Comparison of ENCODE assay signal across 20 mouse cellular contexts in the genomic region with DNA sequence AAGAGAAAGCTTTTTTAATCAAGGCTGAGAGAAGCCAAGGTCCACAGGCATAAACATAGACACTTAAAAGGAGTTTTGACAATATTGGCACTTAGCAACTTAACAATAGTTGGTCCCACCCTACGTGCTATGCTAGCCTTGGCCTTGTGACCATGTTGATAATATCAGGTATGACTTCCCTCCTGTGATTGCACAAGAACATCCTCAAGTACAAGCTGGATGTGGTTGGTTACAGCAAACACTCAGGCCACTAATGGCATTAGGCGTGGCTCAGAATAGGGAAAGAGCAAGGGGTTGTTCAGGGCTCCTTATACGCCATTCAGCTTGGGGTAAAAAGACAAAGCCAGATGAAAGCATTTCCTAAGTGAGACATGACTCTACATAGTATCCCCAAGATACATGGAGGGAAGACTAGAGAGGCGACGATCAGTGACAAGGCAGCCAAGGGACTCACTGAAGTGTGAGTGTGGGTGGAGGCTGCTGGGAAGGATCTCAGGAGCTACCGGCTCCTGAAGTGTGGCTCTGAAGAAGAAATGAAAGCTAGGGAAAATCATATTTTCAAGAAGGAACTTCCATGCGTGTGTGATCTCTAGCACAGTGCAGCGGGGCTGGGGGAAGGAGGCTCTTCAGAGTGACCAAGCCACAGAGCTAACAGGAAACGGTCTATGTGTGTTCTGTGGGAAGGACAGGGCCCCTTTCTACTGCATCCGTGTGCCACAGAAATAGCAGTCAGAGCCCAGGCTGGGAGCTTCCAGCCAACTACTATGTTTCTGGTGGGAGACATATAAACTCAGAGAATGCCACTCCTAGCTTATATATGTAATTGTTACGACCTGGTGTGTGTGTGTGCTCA. TPM values are rescaled to one million over a fixed set of nuclear protein-coding genes. Genes with fewer than 3 reads are reported as not detected.
DNase-seq lines count a peak whose midpoint lies in the region; ATAC-seq and TF ChIP-seq lines count a peak whose summit lies in the region.
"Had no signal": no experiment of that assay in that cellular context is flagged by ENCODE, and none has a peak within 500 bp of the region (broad histone marks: within the 10 kb centered on the region; RNA-seq: fewer than 3 reads in every experiment).

No protein-coding gene starts in this region.

- no peaks in the 10 kb centered on the region for H3K27me3 ChIP-seq in megakaryocyte, embryonic 14.5 days (replicated peaks)
- H3K27me3 ChIP-seq in forebrain, embryonic 15.5 days: no peaks in the 10 kb centered on the region
- no peaks in the 10 kb centered on the region for H3K27me3 ChIP-seq in hindbrain, embryonic 12.5 days
- H3K27me3 ChIP-seq: heart, embryonic 15.5 days had no signal

- 50% methylated on average over 11 of the region's 11 CpGs for WGBS in lung, adult 2 months
- WGBS in forebrain, embryonic 15.5 days: 88% methylated on average over 11 of the region's 11 CpGs
- 91% methylated on average over 11 of the region's 11 CpGs for WGBS in hindbrain, embryonic 12.5 days

- no peak overlapping the region for H3K9ac ChIP-seq in forebrain, embryonic 15.5 days (replicated peaks)
- H3K9ac ChIP-seq in hindbrain, embryonic 12.5 days: no peak overlapping the region
- H3K9ac ChIP-seq: heart, embryonic 15.5 days; lung, embryonic 14.5 days had no signal

- ATAC-seq in granulocyte monocyte progenitor cell, adult 5-6 weeks (replicated peaks; ENCODE audit: poor library complexity, severe bottlenecking): peak; percentile 89
- no peak for ATAC-seq in forebrain, embryonic 15.5 days (replicated peaks)
- ATAC-seq in hindbrain, embryonic 12.5 days (ENCODE audit: low FRiP score): no peak
- ATAC-seq: activated CD4-positive, CD25-positive, alpha-beta regulatory T cell, adult 4 months; hindbrain, embryonic 16.5 days; midbrain, embryonic 16.5 days had no signal

- TF ChIP-seq CTCF in lung, adult 2 months (IDR thresholded peaks at IDR 0.05; ENCODE audit: insufficient read depth, low read length): no peak

- H3K4me1 ChIP-seq in lung, adult 2 months (ENCODE audit: control insufficient read depth, insufficient read depth, low read length): peaks cover 7% of the 10 kb centered on the region
- H3K4me1 ChIP-seq in megakaryocyte, embryonic 14.5 days: peaks cover 48% of the 10 kb centered on the region
- H3K4me1 ChIP-seq in forebrain, embryonic 15.5 days: no peaks in the 10 kb centered on the region
- no peaks in the 10 kb centered on the region for H3K4me1 ChIP-seq in hindbrain, embryonic 12.5 days
- H3K4me1 ChIP-seq: heart, embryonic 15.5 days; limb, embryonic 10.5 days had no signal

- no peak for TF ChIP-seq POLR2A in lung, adult 2 months (IDR thresholded peaks at IDR 0.05; ENCODE audit: borderline replicate concordance, extremely low read depth, low read depth, low read length)

- no peak overlapping the region for H3K27ac ChIP-seq in forebrain, embryonic 15.5 days (replicated peaks)
- H3K27ac ChIP-seq in hindbrain, embryonic 12.5 days: no peak overlapping the region
- H3K27ac ChIP-seq: heart, embryonic 15.5 days; limb, embryonic 10.5 days had no signal

- H3K4me3 ChIP-seq in lung, adult 2 months (replicated peaks; ENCODE audit: extremely low read depth, low read depth, low read length): peak overlapping the region; percentile 24
- H3K4me3 ChIP-seq in megakaryocyte, embryonic 14.5 days (replicated peaks): peak overlapping the region; percentile 81
- H3K4me3 ChIP-seq in forebrain, embryonic 15.5 days: no peak overlapping the region
- H3K4me3 ChIP-seq in hindbrain, embryonic 12.5 days: no peak overlapping the region
- H3K4me3 ChIP-seq: erythroblast, embryonic 14.5 days; heart, embryonic 15.5 days; limb, embryonic 10.5 days had no signal

- H3K9me3 ChIP-seq in megakaryocyte, embryonic 14.5 days: no peaks in the 10 kb centered on the region
- no peaks in the 10 kb centered on the region for H3K9me3 ChIP-seq in forebrain, embryonic 15.5 days
- no peaks in the 10 kb centered on the region for H3K9me3 ChIP-seq in hindbrain, embryonic 12.5 days (replicated peaks)
- H3K9me3 ChIP-seq: heart, embryonic 15.5 days; limb, embryonic 10.5 days had no signal

- no peaks in the 10 kb centered on the region for H3K36me3 ChIP-seq in megakaryocyte, embryonic 14.5 days (replicated peaks; ENCODE audit: low read length)
- H3K36me3 ChIP-seq in forebrain, embryonic 15.5 days: no peaks in the 10 kb centered on the region
- no peaks in the 10 kb centered on the region for H3K36me3 ChIP-seq in hindbrain, embryonic 12.5 days
- H3K36me3 ChIP-seq: heart, embryonic 15.5 days; limb, embryonic 10.5 days had no signal

- no peak overlapping the region for H3K4me2 ChIP-seq in forebrain, embryonic 15.5 days (replicated peaks)
- no peak overlapping the region for H3K4me2 ChIP-seq in hindbrain, embryonic 12.5 days (replicated peaks)
- H3K4me2 ChIP-seq: heart, embryonic 15.5 days; lung, embryonic 14.5 days had no signal

- peak; percentile 38 for DNase-seq in CD4-positive helper T cell, adult 2 months (ENCODE audit: low read depth, low spot score)
- DNase-seq in lung, adult 2 months: peak; percentile 23
- DNase-seq in kidney, adult 18-20 months: no peak
- DNase-seq in heart, adult 8-10 months (ENCODE audit: low spot score): no peak
- DNase-seq: cerebellum, adult 2 months; gastrocnemius, postnatal 36 days; kidney, postnatal 10 days; lung, embryonic 14.5 days; thymus, adult 2 months had no signal

RNA-seq across cellular contexts. Expression of gene Il18rap, which starts 13.4 kb away (rescaled TPM):
- total RNA-seq in granulocyte monocyte progenitor cell, adult 5-6 weeks (2014; fragmentation: Nextera tagmentation): 7.3 and 8.7 TPM in 2 replicates
- 9.0 and 15.9 TPM in 2 replicates for total RNA-seq in granulocyte monocyte progenitor cell, adult 5-6 weeks (2017)
- 1.0 and 1.4 TPM in 2 replicates for polyA plus RNA-seq in lung, adult 2 months (2012; rRNA removed)
- polyA plus RNA-seq in megakaryocyte, embryonic 14.5 days (2012; ENCODE audit: insufficient read depth, low replicate concordance): 0.22 TPM in 1 of 2 replicates, not detected in the other
- polyA plus RNA-seq in forebrain, embryonic 15.5 days (2015; fragmentation: Nextera tagmentation; extraction: Ambion mirVana): 0.10 and 0.19 TPM in 2 replicates
- 0.12 and 0.16 TPM in 2 replicates for polyA plus RNA-seq in hindbrain, embryonic 12.5 days (2016; fragmentation: Nextera tagmentation; extraction: Ambion mirVana)
- total RNA-seq in heart, adult 8-10 months (2022): under 1 TPM in 1 of 4 experiments, not detected in 3; 0.20 TPM
- total RNA-seq: gastrocnemius, postnatal 36 days had no signal

RNA-seq across cellular contexts. Expression of gene Il18r1, which starts 36.4 kb away (rescaled TPM):
- 2.8 TPM in 1 of 2 replicates, not detected in the other for total RNA-seq in granulocyte monocyte progenitor cell, adult 5-6 weeks (2014; fragmentation: Nextera tagmentation)
- 0.82 and 1.6 TPM in 2 replicates for total RNA-seq in granulocyte monocyte progenitor cell, adult 5-6 weeks (2017)
- polyA plus RNA-seq in lung, adult 2 months (2012; rRNA removed): 17.5 and 41.1 TPM in 2 replicates
- not detected in 2 replicates for polyA plus RNA-seq in megakaryocyte, embryonic 14.5 days (2012; ENCODE audit: insufficient read depth, low replicate concordance)
- not detected in 2 replicates for polyA plus RNA-seq in forebrain, embryonic 15.5 days (2015; fragmentation: Nextera tagmentation; extraction: Ambion mirVana)
- not detected in 2 replicates for polyA plus RNA-seq in hindbrain, embryonic 12.5 days (2016; fragmentation: Nextera tagmentation; extraction: Ambion mirVana)
- total RNA-seq in heart, adult 8-10 months (2022): 1 to 10 TPM in 1 of 4 experiments, under 1 TPM in 3; 0.19 to 1.9 (median 0.39) TPM
- total RNA-seq: gastrocnemius, postnatal 36 days had no signal
- polyA plus RNA-seq: cerebellum, adult 2 months; erythroblast, embryonic 14.5 days; hindbrain, embryonic 16.5 days; limb, embryonic 10.5 days; midbrain, embryonic 16.5 days; neural tube, embryonic 14.5 days had no signal

Comparison
In these comparisons a context has a peak if more than half of its experiments do, and no peak if none do; other contexts are left out.
1. DNase-seq: peak in CD4-positive helper T cell, adult 2 months (single experiment) and lung, adult 2 months (single experiment); none in kidney, adult 18-20 months (single experiment) and heart, adult 8-10 months (single experiment).
2. H3K4me3 ChIP-seq: peak in lung, adult 2 months (single experiment) and megakaryocyte, embryonic 14.5 days (single experiment); none in forebrain, embryonic 15.5 days (single experiment) and hindbrain, embryonic 12.5 days (single experiment).
3. RNA of gene Il18r1, which starts 36.4 kb away (polyA plus RNA-seq): 17.5 to 41.1 TPM in lung, adult 2 months; not detected in hindbrain, embryonic 12.5 days, not detected in megakaryocyte, embryonic 14.5 days and not detected in forebrain, embryonic 15.5 days; every median in the first group is over 10 times any median in the second.